Comparison of ENCODE assay signal across 22 mouse cellular contexts in genomic region chr5:147623747-147624146, GRCm38 (mm10).
DNase-seq lines count a peak whose midpoint lies in the region; ATAC-seq and TF ChIP-seq lines count a peak whose summit lies in the region.
"Had no signal": no experiment of that assay in that cellular context is flagged by ENCODE, and none has a peak within 500 bp of the region (broad histone marks: within the 10 kb centered on the region; RNA-seq: fewer than 3 reads in every experiment).

No protein-coding gene starts in this region.

- TF ChIP-seq CTCF in testis, adult 2 months (IDR thresholded peaks at IDR 0.05; ENCODE audit: control insufficient read depth, insufficient read depth, insufficient replicate concordance, low read depth, low read length), result no peak

- H3K4me2 ChIP-seq in heart, embryonic 11.5 days, result peak overlapping the region; percentile 53
- peak overlapping the region; percentile 58 for H3K4me2 ChIP-seq in heart, embryonic 16.5 days (ENCODE audit: low read depth, low read length)
- H3K4me2 ChIP-seq: forebrain, embryonic 12.5 days; midbrain, embryonic 13.5 days had no signal

- no peaks in the 10 kb centered on the region; the same call in 1 of the 2 replicates for H3K36me3 ChIP-seq in heart, embryonic 11.5 days (ENCODE audit: control insufficient read depth, insufficient read depth, low read length)
- no peaks in the 10 kb centered on the region; the same call in 1 of the 2 replicates for H3K36me3 ChIP-seq in heart, embryonic 16.5 days (ENCODE audit: control insufficient read depth, insufficient read depth)
- H3K36me3 ChIP-seq in testis, adult 2 months (ENCODE audit: control insufficient read depth, insufficient read depth, low read length), result no peaks in the 10 kb centered on the region
- H3K36me3 ChIP-seq: forebrain, embryonic 12.5 days; G1E; midbrain, embryonic 13.5 days had no signal

- H3K4me3 ChIP-seq in heart, embryonic 11.5 days (ENCODE audit: low read depth, low read length), result peak overlapping the region; percentile 14; the same call in 1 of the 2 replicates
- peak overlapping the region; percentile 40 for H3K4me3 ChIP-seq in heart, embryonic 16.5 days (ENCODE audit: low read length)
- H3K4me3 ChIP-seq in testis, adult 2 months (ENCODE audit: control insufficient read depth, low read depth, low read length), result peak overlapping the region; percentile 47; the same call in 1 of the 2 replicates
- H3K4me3 ChIP-seq: forebrain, embryonic 12.5 days; megakaryocyte, embryonic 14.5 days; midbrain, embryonic 13.5 days had no signal

- no peak for ATAC-seq in heart, embryonic 11.5 days (replicated peaks; ENCODE audit: insufficient number of reproducible peaks, low FRiP score, low TSS enrichment)
- ATAC-seq in heart, embryonic 16.5 days (replicated peaks; ENCODE audit: extremely low read depth, insufficient read depth, low FRiP score), result no peak
- no peak for ATAC-seq in erythroblast, adult 5-6 weeks (replicated peaks; ENCODE audit: low FRiP score, poor library complexity, severe bottlenecking)
- ATAC-seq: hindbrain, postnatal 0 days; midbrain, embryonic 13.5 days had no signal

- no peaks in the 10 kb centered on the region; the same call in 1 of the 2 replicates for H3K9me3 ChIP-seq in heart, embryonic 11.5 days (replicated peaks; ENCODE audit: control insufficient read depth, low read length)
- peaks cover 14% of the 10 kb centered on the region; the same call in 1 of the 2 replicates for H3K9me3 ChIP-seq in heart, embryonic 16.5 days (replicated peaks; ENCODE audit: control insufficient read depth, low read length)
- H3K9me3 ChIP-seq: forebrain, embryonic 12.5 days; midbrain, embryonic 13.5 days had no signal

- no peak for TF ChIP-seq POLR2A in testis, adult 2 months (IDR thresholded peaks at IDR 0.05; ENCODE audit: control insufficient read depth, low read depth, low read length)

- DNase-seq in heart, postnatal 25 days (ENCODE audit: low spot score), result no peak
- no peak for DNase-seq in heart, postnatal 10 days
- no peak for DNase-seq in testis, postnatal 14 days (ENCODE audit: low spot score)
- DNase-seq in urinary bladder, postnatal 36 days (ENCODE audit: low spot score in 2 of 2), result no peak
- DNase-seq: adrenal gland, adult 8-10 months; cerebellum, adult 2 months; cerebellum, postnatal 14 days; gastrocnemius, postnatal 10 days; kidney, adult 11 months; kidney, postnatal 14 days; liver; lung, postnatal 4 days had no signal

- peak overlapping the region; percentile 59; the same call in 1 of the 2 replicates for H3K27ac ChIP-seq in heart, embryonic 11.5 days (ENCODE audit: low read depth, low read length)
- H3K27ac ChIP-seq in heart, embryonic 16.5 days (ENCODE audit: low read length), result no peak overlapping the region
- no peak overlapping the region for H3K27ac ChIP-seq in testis, adult 2 months (ENCODE audit: control insufficient read depth, insufficient read depth, low read depth, low read length)
- H3K27ac ChIP-seq: forebrain, embryonic 12.5 days; hindbrain, postnatal 0 days; liver, embryonic 14.5 days; midbrain, embryonic 13.5 days had no signal

- 31% methylated on average over 10 of the region's 10 CpGs for WGBS in heart, embryonic 11.5 days (ENCODE audit: insufficient replicate concordance)
- WGBS in heart, embryonic 16.5 days, result 19% methylated on average over 10 of the region's 10 CpGs

- H3K9ac ChIP-seq in heart, embryonic 11.5 days (ENCODE audit: low read depth, low read length), result no peak overlapping the region
- peak overlapping the region; percentile 11; the same call in 1 of the 2 replicates for H3K9ac ChIP-seq in heart, embryonic 16.5 days (ENCODE audit: low read length)
- H3K9ac ChIP-seq: forebrain, embryonic 12.5 days; liver, embryonic 14.5 days; midbrain, embryonic 13.5 days had no signal

- intact Hi-C loops in heart, postnatal 25 days (cut with DNase I), result no loop called here
- intact Hi-C loops in heart, postnatal 10 days (cut with DNase I), result no loop called here

- peaks cover 10% of the 10 kb centered on the region; the same call in 1 of the 2 replicates for H3K4me1 ChIP-seq in heart, embryonic 11.5 days (ENCODE audit: control insufficient read depth, insufficient read depth, low read length)
- H3K4me1 ChIP-seq in heart, embryonic 16.5 days (ENCODE audit: control insufficient read depth, insufficient read depth, low read length), result peaks cover 10% of the 10 kb centered on the region
- no peaks in the 10 kb centered on the region; the same call in 1 of the 2 replicates for H3K4me1 ChIP-seq in testis, adult 2 months (ENCODE audit: control insufficient read depth, insufficient read depth, low read length)
- H3K4me1 ChIP-seq: forebrain, embryonic 12.5 days; megakaryocyte, embryonic 14.5 days had no signal

- no peaks in the 10 kb centered on the region for H3K27me3 ChIP-seq in heart, embryonic 11.5 days (ENCODE audit: control insufficient read depth, insufficient read depth, low read length)
- no peaks in the 10 kb centered on the region for H3K27me3 ChIP-seq in heart, embryonic 16.5 days (ENCODE audit: control insufficient read depth, insufficient read depth, low read length)
- no peaks in the 10 kb centered on the region for H3K27me3 ChIP-seq in testis, adult 2 months (ENCODE audit: control insufficient read depth, insufficient read depth, low read length)
- H3K27me3 ChIP-seq: forebrain, embryonic 12.5 days; midbrain, embryonic 13.5 days had no signal
